Mouse (Mus musculus): ENCODE measurements around the gene Plekhh1. TPM values are rescaled to one million over a fixed set of nuclear protein-coding genes. Genes with fewer than 3 reads are reported as not detected.

The Plekhh1 gene
- total and polyA plus RNA-seq, 3 experiments, result 0.27 to 1.9 (median 0.69) TPM

GRCm38 (mm10) chr12:79055276-79055675 is 26.3 kb downstream of the Plekhh1 start:
- H3K9me3 ChIP-seq (replicated peaks; ENCODE audit: low read length), result peaks cover 3% of the 10 kb centered on the region
- peaks cover 0 to 4% of the 10 kb centered on the region in 2 experiments for H3K36me3 ChIP-seq (replicated peaks in 1 of 2; ENCODE audit: control insufficient read depth in 1 of 2, insufficient read depth in 1 of 2, low read length in 1 of 2)
- H3K4me3 ChIP-seq (replicated peaks in 1 of 3; ENCODE audit: low read depth in 2 of 3, low read length in 2 of 3, poor library complexity in 1 of 3), result peak overlapping the region in 1 of 3 experiments; percentile 21
- no peaks in the 10 kb centered on the region for H3K27me3 ChIP-seq (replicated peaks)
- no peak for TF ChIP-seq MAZ (IDR thresholded peaks at IDR 0.05; ENCODE audit: low read depth, low read length)
- no peak for TF ChIP-seq ZMIZ1 (IDR thresholded peaks at IDR 0.05; ENCODE audit: low read depth, low read length)
- TF ChIP-seq MEF2A (IDR thresholded peaks at IDR 0.05; ENCODE audit: borderline replicate concordance, low read depth, low read length), result peak; percentile 99
- no peak for TF ChIP-seq ZKSCAN1 (IDR thresholded peaks at IDR 0.05; ENCODE audit: borderline replicate concordance, low read depth, low read length)
- no peak for TF ChIP-seq NRF1 (IDR thresholded peaks at IDR 0.05; ENCODE audit: low read depth, low read length)
- peak; percentile 96 for TF ChIP-seq JUN (IDR thresholded peaks at IDR 0.05; ENCODE audit: insufficient read depth, low read depth, low read length)
- TF ChIP-seq ETS1 (conservative IDR thresholded peaks at IDR 0.05; ENCODE audit: low read depth, low read length), result no peak
- TF ChIP-seq GABPA (IDR thresholded peaks at IDR 0.05; ENCODE audit: insufficient replicate concordance, low read depth, low read length), result no peak
- no peak for TF ChIP-seq ZC3H11A (IDR thresholded peaks at IDR 0.05; ENCODE audit: low read depth, low read length)
- no peak for TF ChIP-seq UBTF (IDR thresholded peaks at IDR 0.05; ENCODE audit: low read depth, low read length)
- TF ChIP-seq E2F4 (IDR thresholded peaks at IDR 0.05; ENCODE audit: insufficient replicate concordance, low read depth, low read length), result no peak
- TF ChIP-seq POLR2A (IDR thresholded peaks at IDR 0.05; ENCODE audit: low read depth, low read length), result no peak; the same call in 1 of the 2 replicates
- TF ChIP-seq MAFK (IDR thresholded peaks at IDR 0.05; ENCODE audit: insufficient replicate concordance, low read length), result no peak
- no peak for TF ChIP-seq MAX (IDR thresholded peaks at IDR 0.05; ENCODE audit: low read length)
- no peak for TF ChIP-seq ZNF384 (IDR thresholded peaks at IDR 0.05; ENCODE audit: low read depth, low read length)
- no peak for TF ChIP-seq TBP (conservative IDR thresholded peaks at IDR 0.05; ENCODE audit: low read depth, low read length)
- DNase-seq (ENCODE audit: extremely low read depth), result peak; percentile 74
- H3K9ac ChIP-seq (ENCODE audit: insufficient read depth, low read depth), result no peak overlapping the region
- H3K4me2 ChIP-seq (ENCODE audit: insufficient read depth, low read depth, poor library complexity, severe bottlenecking), result no peak overlapping the region
- in situ Hi-C loops (cut with MboI; ENCODE audit: low pct_ligation_motif_present, low pct_unique_long_range_greater_than_20kb, low sequenced_read_pairs), result no loop called here
- H3K79me2 ChIP-seq (replicated peaks; ENCODE audit: control insufficient read depth, extremely low read depth, insufficient read depth, poor library complexity, severe bottlenecking), result no peaks in the 10 kb centered on the region
- no peak overlapping the region for H3K27ac ChIP-seq (ENCODE audit: insufficient read depth, low read depth)
- H3K4me1 ChIP-seq (ENCODE audit: control insufficient read depth in 1 of 2, insufficient read depth in 2 of 2), result peaks cover 19 to 42% of the 10 kb centered on the region in 2 experiments
- dilution Hi-C loops (cut with MboI; ENCODE audit: extremely low pct_ligation_motif_present, extremely low pct_unique_long_range_greater_than_20kb, low sequenced_read_pairs), result no loop called here

GRCm38 (mm10) chr12:79059573-79059972 is 30.6 kb downstream of the Plekhh1 start:
- Histone ChIP-seq H3K9me3 (replicated peaks; ENCODE audit: low read length) (peaks cover 3% of the 10 kb centered on the region), H3K27me3 (replicated peaks) (no peaks in the 10 kb centered on the region), H3K27ac (ENCODE audit: insufficient read depth, low read depth) (no peak overlapping the region), H3K4me2 (ENCODE audit: insufficient read depth, low read depth, poor library complexity, severe bottlenecking) (no peak overlapping the region), H3K9ac (ENCODE audit: insufficient read depth, low read depth) (no peak overlapping the region), H3K4me1 (ENCODE audit: control insufficient read depth in 1 of 2, insufficient read depth in 2 of 2) (peaks cover 23 to 61% of the 10 kb centered on the region in 2 experiments), H3K4me3 (replicated peaks in 1 of 3; ENCODE audit: low read depth in 2 of 3, low read length in 2 of 3, poor library complexity in 1 of 3) (no peak overlapping the region), H3K36me3 (replicated peaks in 1 of 2; ENCODE audit: control insufficient read depth in 1 of 2, insufficient read depth in 1 of 2, low read length in 1 of 2) (peaks cover 0 to 20% of the 10 kb centered on the region in 2 experiments), H3K79me2 (replicated peaks; ENCODE audit: control insufficient read depth, extremely low read depth, insufficient read depth, poor library complexity, severe bottlenecking) (no peaks in the 10 kb centered on the region)
- in situ Hi-C loops (cut with MboI; ENCODE audit: low pct_ligation_motif_present, low pct_unique_long_range_greater_than_20kb, low sequenced_read_pairs), result no loop called here
- dilution Hi-C loops (cut with MboI; ENCODE audit: extremely low pct_ligation_motif_present, extremely low pct_unique_long_range_greater_than_20kb, low sequenced_read_pairs), result no loop called here
- TF ChIP-seq JUN (IDR thresholded peaks at IDR 0.05; ENCODE audit: insufficient read depth, low read depth, low read length) (no peak), ZKSCAN1 (IDR thresholded peaks at IDR 0.05; ENCODE audit: borderline replicate concordance, low read depth, low read length) (no peak), MAZ (IDR thresholded peaks at IDR 0.05; ENCODE audit: low read depth, low read length) (no peak), POLR2A (IDR thresholded peaks at IDR 0.05; ENCODE audit: low read depth, low read length) (no peak), PAX5 (IDR thresholded peaks at IDR 0.05; ENCODE audit: low read length) (no peak), MEF2A (IDR thresholded peaks at IDR 0.05; ENCODE audit: borderline replicate concordance, low read depth, low read length) (no peak)
- DNase-seq (ENCODE audit: extremely low read depth), result no peak
